ENCODE assay signal across 12 mouse cellular contexts in the genomic region with DNA sequence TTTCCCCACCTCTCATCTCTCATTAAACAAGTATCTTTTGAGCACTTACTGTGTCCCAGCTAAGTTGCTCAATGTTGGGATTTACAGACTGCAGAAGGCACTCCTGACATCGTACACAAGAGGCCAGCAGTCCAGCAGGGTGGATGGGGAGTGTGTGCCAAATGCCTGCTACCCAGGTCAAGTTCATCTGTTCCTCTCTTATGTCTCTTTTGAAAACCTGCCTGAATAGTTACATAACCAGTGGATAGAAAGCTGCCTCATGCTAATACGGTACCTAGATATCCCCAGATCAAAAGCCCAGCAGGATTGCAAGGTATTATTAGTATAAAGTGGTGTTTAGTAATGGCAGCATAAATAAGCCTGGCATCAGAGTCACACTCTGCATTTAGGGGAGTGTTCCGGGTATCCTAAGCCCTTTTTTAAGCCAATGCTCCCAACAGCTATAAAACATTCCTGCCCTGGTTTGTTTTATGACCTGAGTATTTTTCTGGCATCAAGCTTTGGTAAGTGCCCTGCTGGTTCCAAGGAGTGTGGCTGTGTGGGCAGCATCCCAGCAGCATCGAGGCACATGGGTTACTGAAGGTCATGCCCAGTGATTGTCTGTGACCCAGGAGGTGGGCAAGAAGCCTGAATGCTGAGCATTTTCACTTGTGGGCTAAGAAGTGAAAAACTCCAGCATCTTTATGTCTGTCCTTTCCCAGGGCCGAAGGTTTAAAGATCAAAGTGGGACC. TPM values are rescaled to one million over a fixed set of nuclear protein-coding genes. Genes with fewer than 3 reads are reported as not detected.
DNase-seq lines count a peak whose midpoint lies in the region.
"Had no signal": no experiment of that assay in that cellular context is flagged by ENCODE, and none has a peak within 500 bp of the region (broad histone marks: within the 10 kb centered on the region; RNA-seq: fewer than 3 reads in every experiment).

No protein-coding gene starts in this region.

- peak; percentile 47 for DNase-seq in adrenal gland, adult 2 months
- no peak for DNase-seq in adrenal gland, adult 18-20 months (ENCODE audit: low spot score in 2 of 2)
- peak; percentile 29 to 39 for DNase-seq in kidney, postnatal 36 days
- DNase-seq in kidney, postnatal 10 days: no peak
- DNase-seq in cerebellum, adult 11-12 months: peak; percentile 97
- peak; percentile 33 to 66 for DNase-seq in gastrocnemius, adult 8-10 months (ENCODE audit: low spot score in 2 of 2)
- no peak for DNase-seq in Muller cell, postnatal 12 days (ENCODE audit: inconsistent ontology term)
- DNase-seq in thymus, postnatal 25 days: no peak
- DNase-seq: lung, postnatal 4 days; midbrain, embryonic 14.5 days; retina, postnatal 1 day; thymus, adult 18-20 months had no signal

RNA-seq across cellular contexts. Expression of a gene that starts 59.1 kb away (rescaled TPM):
- 10 to 100 TPM; 14.7 to 24.7 TPM for total RNA-seq in adrenal gland, adult 2 months (2021)
- 35.5 and 36.4 TPM in 2 replicates for polyA plus RNA-seq in adrenal gland, adult 2 months (2012; rRNA removed)
- total RNA-seq in adrenal gland, adult 18-20 months (2021): 10 to 100 TPM; 19.2 to 19.7 TPM
- total RNA-seq in gastrocnemius, adult 8-10 months (2022): 10 to 100 TPM; 14.1 to 17.8 (median 16.4) TPM

Comparison
In these comparisons a context has a peak if more than half of its experiments do, and no peak if none do; other contexts are left out.
1. DNase-seq: peak in adrenal gland, adult 2 months (single experiment), kidney, postnatal 36 days (2 of 2), cerebellum, adult 11-12 months (single experiment) and gastrocnemius, adult 8-10 months (2 of 2); none in adrenal gland, adult 18-20 months (0 of 2), kidney, postnatal 10 days (single experiment), Muller cell, postnatal 12 days (single experiment) and thymus, postnatal 25 days (single experiment).